Mouse (Mus musculus) lung, postnatal 0 days (tissue): Measurements from ENCODE around the gene Eps15. TPM values are rescaled to one million over a fixed set of nuclear protein-coding genes. Genes with fewer than 3 reads are reported as not detected.

Experiments
- ATAC-seq: fragments of 200-750 bp; cut with Nextera tagmentation; 2 replicates; pipeline ENCODE4 v1.8.0; 2017; ENCODE audit warnings: moderate library complexity
- DNase-seq: peaks from one replicate; pipeline ENCODE4 v3.0.0-alpha.2; 2016; ENCODE audit warnings: low spot score
- H3K27ac ChIP-seq: fragments of 300-500 bp; sonication (generic); 2 replicates; pipeline ENCODE4 v1.5.1; 2014; ENCODE audit warnings: antibody characterized with exemption, mild to moderate bottlenecking, low read length, mixed read lengths
- H3K27me3 ChIP-seq: fragments of 300-500 bp; sonication (generic); replicated peaks from 2 replicates; pipeline ENCODE4 v1.6.1; 2014; ENCODE audit warnings: low read length, mixed read lengths; ENCODE audit not compliant: insufficient read depth
- H3K36me3 ChIP-seq: fragments of 300-500 bp; sonication (generic); 2 replicates; pipeline ENCODE4 v1.6.1; 2014; ENCODE audit warnings: low read length, mixed read lengths; ENCODE audit not compliant: insufficient read depth
- H3K4me1 ChIP-seq: fragments of 300-500 bp; sonication (generic); 2 replicates; pipeline ENCODE4 v1.6.1; 2014; ENCODE audit warnings: antibody characterized with exemption, low read depth, low read length, mixed read lengths; ENCODE audit not compliant: insufficient read depth
- H3K4me2 ChIP-seq: fragments of 300-500 bp; sonication (generic); replicated peaks from 2 replicates; pipeline ENCODE4 v1.6.1; 2014; ENCODE audit warnings: low read depth, mild to moderate bottlenecking, low read length, moderate library complexity, mixed read lengths
- H3K4me3 ChIP-seq: fragments of 300-500 bp; sonication (generic); 2 replicates; pipeline ENCODE4 v1.5.1; 2014; ENCODE audit warnings: low read depth, low read length
- H3K9ac ChIP-seq: fragments of 300-500 bp; sonication (generic); replicated peaks from 2 replicates; pipeline ENCODE4 v1.6.1; 2014; ENCODE audit warnings: low read depth, mild to moderate bottlenecking
- H3K9me3 ChIP-seq: fragments of 300-500 bp; sonication (generic); 2 replicates; pipeline ENCODE4 v1.6.1; 2016; ENCODE audit warnings: low read length, mixed read lengths
- CTCF ChIP-seq: IDR thresholded peaks from 2 replicates; pipeline ENCODE4 v1.5.1; 2016; ENCODE audit warnings: antibody characterized with exemption, mild to moderate bottlenecking
- EP300 ChIP-seq: IDR thresholded peaks from 2 replicates; pipeline ENCODE4 v1.6.1; 2016; ENCODE audit warnings: antibody characterized with exemption, mild to moderate bottlenecking, control low read depth
- WGBS: fragments of 180-500 bp; shearing (Covaris S2); extraction: QIAGEN DNeasy Blood & Tissue Kit; methylation state at CpG from one replicate; pipeline ENCODE4 v1.1.7; 2014; 5-methylcytosine and 5-hydroxymethylcytosine counted together
- polyA plus RNA-seq: library from polyadenylated mRNA; unstranded; fragments of >200 nt; fragmentation: Nextera tagmentation; extraction: Ambion mirVana; gene quantifications from 2 replicates; pipeline ENCODE4 v1.2.1, GENCODE M21; 2015

Gene Eps15
- polyA plus RNA-seq, 1 experiment from 2014 or later = 31.0 TPM

DNA sequence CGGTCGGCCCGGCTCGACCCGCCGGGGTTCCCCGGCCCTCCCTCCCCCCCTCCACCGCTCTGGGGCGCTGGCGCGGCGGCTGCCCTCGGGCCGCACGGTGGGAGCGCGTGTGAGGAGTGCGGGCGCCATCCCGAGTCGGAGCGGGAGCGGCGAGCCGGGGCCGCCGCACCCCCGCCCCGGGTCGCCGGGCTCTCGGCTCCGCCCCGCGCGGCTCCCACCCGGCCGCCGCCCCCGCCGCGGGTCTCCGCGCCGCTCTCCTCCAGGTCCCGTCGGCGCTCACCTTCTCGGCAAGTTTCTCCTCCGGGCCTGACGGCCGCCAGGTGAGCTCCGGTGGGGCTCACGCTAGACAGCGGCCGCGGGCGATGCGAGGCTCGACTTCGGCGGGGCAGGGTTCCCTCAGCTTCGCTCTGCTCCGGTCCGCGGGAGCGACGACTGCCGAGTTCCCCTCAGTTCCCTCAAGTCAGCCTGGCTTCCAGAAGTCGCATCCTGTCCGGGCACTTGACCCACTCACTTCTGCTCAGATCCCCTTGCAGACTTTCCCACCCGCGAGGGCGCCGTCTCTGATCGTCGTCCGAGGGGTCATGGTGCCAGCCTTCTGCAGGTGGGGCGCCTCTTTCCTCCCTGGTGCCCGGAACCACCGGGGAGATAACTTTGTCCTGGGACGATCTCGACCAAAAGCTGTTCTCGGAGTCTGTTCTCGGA lies 542 bp downstream of the Eps15 start:
- H3K27ac ChIP-seq = peak overlapping the region; percentile 95
- WGBS = 2% methylated on average over 35 of the region's 85 CpGs
- peak; percentile 56 for DNase-seq
- H3K4me2 ChIP-seq = peak overlapping the region; percentile 83
- H3K4me1 ChIP-seq = peaks cover 15% of the 10 kb centered on the region; the same call in 1 of the 2 replicates
- H3K36me3 ChIP-seq = no peaks in the 10 kb centered on the region
- no peaks in the 10 kb centered on the region for H3K9me3 ChIP-seq
- peak; percentile 89 for ATAC-seq
- H3K27me3 ChIP-seq = no peaks in the 10 kb centered on the region
- TF ChIP-seq CTCF = 0 out of 2 replicates have a peak, but pooled peaks have one; percentile 2
- no peak for TF ChIP-seq EP300
- H3K9ac ChIP-seq = peak overlapping the region; percentile 87
- H3K4me3 ChIP-seq = peak overlapping the region; percentile 93

DNA sequence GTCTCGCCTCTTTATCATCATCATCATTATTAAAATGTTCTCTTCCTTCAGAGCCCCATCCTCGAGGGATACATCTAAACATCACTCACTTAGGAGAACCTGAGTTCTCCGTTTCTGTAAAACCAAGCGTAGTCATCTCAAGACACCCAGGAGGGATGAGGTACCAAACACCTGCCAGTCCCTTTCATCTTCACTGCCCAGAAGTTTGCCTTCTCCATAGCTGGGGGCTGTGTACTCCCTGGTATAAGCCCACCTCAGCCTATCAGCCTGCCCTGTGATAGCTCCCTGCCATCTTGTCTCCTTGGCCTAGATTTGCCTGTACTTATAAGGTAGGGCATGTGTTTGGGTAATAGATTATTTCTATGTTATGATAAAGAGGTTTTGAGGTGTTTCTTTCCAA lies 1.1 kb downstream of the Eps15 start:
- DNase-seq (no peak), ATAC-seq (no peak)
- TF ChIP-seq EP300 = no peak
- no peak for TF ChIP-seq CTCF
- peak overlapping the region; percentile 83 for H3K4me2 ChIP-seq
- no peaks in the 10 kb centered on the region for H3K9me3 ChIP-seq
- peak overlapping the region; percentile 87 for H3K9ac ChIP-seq
- H3K4me1 ChIP-seq = peaks cover 15% of the 10 kb centered on the region; the same call in 1 of the 2 replicates
- 7% methylated on average over 4 of the region's 4 CpGs for WGBS
- H3K4me3 ChIP-seq = peak overlapping the region; percentile 93
- H3K27ac ChIP-seq = peak overlapping the region; percentile 95; the same call in 1 of the 2 replicates
- no peaks in the 10 kb centered on the region for H3K27me3 ChIP-seq
- no peaks in the 10 kb centered on the region for H3K36me3 ChIP-seq

- Histone ChIP-seq H3K36me3 (no peaks in the 10 kb centered on the region), H3K9ac (no peak overlapping the region), H3K4me2 (peak overlapping the region; percentile 83; the same call in 1 of the 2 replicates), H3K9me3 (no peaks in the 10 kb centered on the region), H3K27me3 (no peaks in the 10 kb centered on the region), H3K4me1 (peaks cover 15% of the 10 kb centered on the region; the same call in 1 of the 2 replicates), H3K4me3 (no peak overlapping the region), H3K27ac (no peak overlapping the region)
- DNase-seq (no peak), ATAC-seq (no peak)
- no peak for TF ChIP-seq EP300
- TF ChIP-seq CTCF = no peak
- 79% methylated on average over 1 of the region's 1 CpGs for WGBS
Observed at GRCm38 (mm10) chr4:109281946-109282345, 1.9 kb downstream of the Eps15 start.

GRCm38 (mm10) chr4:109294629-109295028 lies 14.6 kb downstream of the Eps15 start:
- ATAC-seq = no peak
- no peak overlapping the region for H3K27ac ChIP-seq
- no peak for TF ChIP-seq EP300
- no peak for TF ChIP-seq CTCF
- H3K4me3 ChIP-seq = no peak overlapping the region
- H3K4me2 ChIP-seq = no peak overlapping the region
- H3K9me3 ChIP-seq = no peaks in the 10 kb centered on the region
- DNase-seq = no peak
- no peaks in the 10 kb centered on the region for H3K36me3 ChIP-seq
- H3K9ac ChIP-seq = no peak overlapping the region
- H3K27me3 ChIP-seq = no peaks in the 10 kb centered on the region
- H3K4me1 ChIP-seq = no peaks in the 10 kb centered on the region

GRCm38 (mm10) chr4:109296510-109296909 lies 16.4 kb downstream of the Eps15 start:
- Histone ChIP-seq H3K4me2 (no peak overlapping the region), H3K27me3 (no peaks in the 10 kb centered on the region), H3K4me1 (no peaks in the 10 kb centered on the region), H3K4me3 (no peak overlapping the region), H3K9ac (no peak overlapping the region), H3K9me3 (no peaks in the 10 kb centered on the region), H3K27ac (no peak overlapping the region), H3K36me3 (no peaks in the 10 kb centered on the region)
- ATAC-seq = no peak
- DNase-seq = no peak
- 68% methylated on average over 2 of the region's 2 CpGs for WGBS
- TF ChIP-seq CTCF = no peak
- no peak for TF ChIP-seq EP300

- DNase-seq (no peak), ATAC-seq (no peak)
- Histone ChIP-seq H3K27me3 (no peaks in the 10 kb centered on the region), H3K9ac (no peak overlapping the region), H3K4me1 (no peaks in the 10 kb centered on the region), H3K27ac (no peak overlapping the region), H3K9me3 (no peaks in the 10 kb centered on the region), H3K4me2 (no peak overlapping the region), H3K36me3 (no peaks in the 10 kb centered on the region), H3K4me3 (no peak overlapping the region)
- TF ChIP-seq EP300 = no peak
- no peak for TF ChIP-seq CTCF
Observed at GRCm38 (mm10) chr4:109299136-109299535, 19.1 kb downstream of the Eps15 start.
